Mouse (Mus musculus) ES-E14 (cell line): ENCODE results near the gene B230104I21Rik. TPM values are rescaled to one million over a fixed set of nuclear protein-coding genes. Genes with fewer than 3 reads are reported as not detected.

Source experiments
- DNase-seq: peaks from one replicate; pipeline ENCODE4 v3.0.0-alpha.2; 2013; ENCODE audit warnings: low read depth, low spot score
- H3K27ac ChIP-seq: 2 replicates; pipeline ENCODE4 v1.5.1; 2012; ENCODE audit warnings: low read depth, mild to moderate bottlenecking, low read length, moderate library complexity, mixed read lengths; ENCODE audit not compliant: poor library complexity, insufficient read depth, severe bottlenecking
- H3K36me3 ChIP-seq: 2 replicates; pipeline ENCODE4 v1.6.1; 2012; ENCODE audit warnings: mild to moderate bottlenecking, low read length, moderate library complexity, mixed read lengths; ENCODE audit not compliant: control insufficient read depth, poor library complexity, insufficient read depth, severe bottlenecking
- H3K4me1 ChIP-seq, 2 experiments: fragments of 150-350 bp in 1 of 2; sonication (generic) in 1 of 2; 2 replicates each; pipeline ENCODE4 v1.6.1; 2012; ENCODE audit warnings: low read length in 2 of 2, mild to moderate bottlenecking in 1 of 2, mixed read lengths in 1 of 2; ENCODE audit not compliant: control insufficient read depth in 2 of 2, insufficient read depth in 2 of 2, poor library complexity in 1 of 2
- H3K4me3 ChIP-seq, 2 experiments: fragments of 150-350 bp in 1 of 2; sonication (generic) in 1 of 2; 2 replicates each; pipeline ENCODE4 v1.5.1; 2012; ENCODE audit warnings: low read length in 2 of 2, low read depth in 1 of 2, mild to moderate bottlenecking in 1 of 2, mixed read lengths in 1 of 2; ENCODE audit not compliant: insufficient read depth in 1 of 2, poor library complexity in 1 of 2, severe bottlenecking in 1 of 2
- H3K9ac ChIP-seq: 2 replicates; pipeline ENCODE4 v1.6.1; 2012; ENCODE audit warnings: low read depth, mild to moderate bottlenecking, low read length, mixed read lengths; ENCODE audit not compliant: poor library complexity, insufficient read depth, severe bottlenecking
- H3K9me3 ChIP-seq: fragments of 150-350 bp; sonication (generic); 2 replicates; pipeline ENCODE4 v1.6.1; 2012; ENCODE audit warnings: low read depth, mild to moderate bottlenecking, low read length; ENCODE audit not compliant: control insufficient read depth, insufficient read depth
- CHD2 ChIP-seq: IDR thresholded peaks from 2 replicates; pipeline ENCODE4 v1.6.1; 2014; ENCODE audit warnings: mild to moderate bottlenecking, low read depth, low read length, inconsistent platforms
- HCFC1 ChIP-seq: IDR thresholded peaks from 2 replicates; pipeline ENCODE4 v1.6.1; 2012; ENCODE audit warnings: low read length, inconsistent platforms, borderline replicate concordance; ENCODE audit not compliant: insufficient read depth
- MAFK ChIP-seq: IDR thresholded peaks from 2 replicates; pipeline ENCODE4 v1.6.1; 2014; ENCODE audit warnings: mild to moderate bottlenecking, low read depth, low read length, inconsistent platforms; ENCODE audit not compliant: insufficient read depth
- ZC3H11A ChIP-seq: IDR thresholded peaks from 2 replicates; pipeline ENCODE4 v1.6.1; 2012; ENCODE audit warnings: low read depth, mild to moderate bottlenecking, inconsistent platforms, low read length, borderline replicate concordance
- ZNF384 ChIP-seq: IDR thresholded peaks from 2 replicates; pipeline ENCODE4 v1.6.1; 2012; ENCODE audit warnings: low read depth, low read length, inconsistent platforms
- in situ Hi-C, 2 experiments: fragments of 600-800 bp; cut with MboI; formaldehyde crosslinking; loops; one replicate each; pipeline ENCODE4 v1.15.1; 2025; ENCODE audit warnings: low sequenced_read_pairs in 2 of 2, inconsistent platforms in 1 of 2; ENCODE audit not compliant: unreplicated experiment in 2 of 2
- total RNA-seq: library from RNA; depleted of rRNA; stranded (reverse); fragments of 300-350 nt; gene quantifications from 2 replicates; pipeline ENCODE4 v1.2.3, GENCODE M21; 2012

B230104I21Rik gene
- total RNA-seq, 1 experiment = not detected

- peaks cover 10 to 28% of the 10 kb centered on the region in 2 experiments; a peak in 3 of 4 replicates for H3K4me1 ChIP-seq
- no peak for DNase-seq
- H3K36me3 ChIP-seq = no peaks in the 10 kb centered on the region
- no peaks in the 10 kb centered on the region for H3K9me3 ChIP-seq
- H3K9ac ChIP-seq = no peak overlapping the region
- no peak overlapping the region for H3K27ac ChIP-seq
- TF ChIP-seq CHD2 = no peak
- no peak for TF ChIP-seq ZNF384
- no peak for TF ChIP-seq MAFK
- no peak for TF ChIP-seq HCFC1
- TF ChIP-seq ZC3H11A = no peak
- in situ Hi-C loops = no loop called here
- H3K4me3 ChIP-seq = no peak overlapping the region
These were observed 23.9 kb downstream of the B230104I21Rik start for GRCm38 (mm10) chr4:154359762-154360300.

- Histone ChIP-seq H3K9me3 (no peaks in the 10 kb centered on the region), H3K4me3 (no peak overlapping the region), H3K4me1 (peaks cover 10 to 28% of the 10 kb centered on the region in 2 experiments; a peak in 3 of 4 replicates), H3K36me3 (no peaks in the 10 kb centered on the region), H3K9ac (no peak overlapping the region), H3K27ac (peak overlapping the region; percentile 42; the same call in 1 of the 2 replicates)
- DNase-seq = no peak
- TF ChIP-seq ZNF384 (no peak), ZC3H11A (no peak), MAFK (no peak), HCFC1 (no peak), CHD2 (no peak)
- in situ Hi-C loops = no loop called here
These were observed 24.5 kb downstream of the B230104I21Rik start for GRCm38 (mm10) chr4:154360441-154360840.

- TF ChIP-seq ZNF384 (no peak), ZC3H11A (no peak), MAFK (no peak), CHD2 (no peak), HCFC1 (no peak)
- DNase-seq = peak; percentile 71
- H3K27ac ChIP-seq = 0 out of 2 replicates have a peak overlapping the region, but pooled peaks have one; percentile 42
- no peak overlapping the region for H3K9ac ChIP-seq
- H3K4me1 ChIP-seq = peaks cover 10 to 28% of the 10 kb centered on the region in 2 experiments; a peak in 3 of 4 replicates
- H3K4me3 ChIP-seq = no peak overlapping the region
- no peaks in the 10 kb centered on the region for H3K36me3 ChIP-seq
- in situ Hi-C loops = no loop called here
- no peaks in the 10 kb centered on the region for H3K9me3 ChIP-seq
These were observed 24.9 kb downstream of the B230104I21Rik start for GRCm38 (mm10) chr4:154360850-154361249.

- no peaks in the 10 kb centered on the region for H3K9me3 ChIP-seq
- no peak for TF ChIP-seq ZC3H11A
- TF ChIP-seq ZNF384 = no peak
- no peak for TF ChIP-seq CHD2
- TF ChIP-seq MAFK = no peak
- peaks cover 7 to 21% of the 10 kb centered on the region in 2 experiments for H3K4me1 ChIP-seq
- no peak for DNase-seq
- no peak overlapping the region for H3K4me3 ChIP-seq
- H3K27ac ChIP-seq = no peak overlapping the region
- no peaks in the 10 kb centered on the region for H3K36me3 ChIP-seq
- no peak overlapping the region for H3K9ac ChIP-seq
- in situ Hi-C loops = no loop called here
These were observed 28.8 kb downstream of the B230104I21Rik start for GRCm38 (mm10) chr4:154364752-154365151.
